Mouse (Mus musculus): Measurements from ENCODE around the gene Rpl9.

Rpl9 gene

DNA sequence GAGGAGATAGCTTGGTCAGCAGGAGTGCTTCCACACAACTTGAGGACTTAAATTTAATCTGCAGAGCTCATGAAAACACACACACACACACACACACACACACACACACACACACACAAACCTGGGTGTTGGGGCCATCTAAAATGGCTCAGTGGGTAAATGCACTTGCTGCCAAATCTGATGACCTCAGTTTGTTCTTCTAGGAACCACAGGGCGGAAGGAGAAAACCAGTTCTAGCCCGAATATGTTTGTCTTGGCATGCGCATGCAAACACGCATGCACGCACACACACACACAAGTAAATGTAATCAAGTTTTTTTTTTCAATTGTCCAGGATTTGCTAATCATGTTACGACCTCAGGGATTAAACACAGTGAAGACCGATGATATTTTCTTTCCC lies 19.7 kb downstream of the Rpl9 start:
- no peak for DNase-seq

GRCm38 (mm10) chr5:65367837-65368236 lies 23.4 kb downstream of the Rpl9 start:
- no peak for DNase-seq

GRCm38 (mm10) chr5:65357771-65358170 lies 33.5 kb downstream of the Rpl9 start:
- no peak for DNase-seq

DNA sequence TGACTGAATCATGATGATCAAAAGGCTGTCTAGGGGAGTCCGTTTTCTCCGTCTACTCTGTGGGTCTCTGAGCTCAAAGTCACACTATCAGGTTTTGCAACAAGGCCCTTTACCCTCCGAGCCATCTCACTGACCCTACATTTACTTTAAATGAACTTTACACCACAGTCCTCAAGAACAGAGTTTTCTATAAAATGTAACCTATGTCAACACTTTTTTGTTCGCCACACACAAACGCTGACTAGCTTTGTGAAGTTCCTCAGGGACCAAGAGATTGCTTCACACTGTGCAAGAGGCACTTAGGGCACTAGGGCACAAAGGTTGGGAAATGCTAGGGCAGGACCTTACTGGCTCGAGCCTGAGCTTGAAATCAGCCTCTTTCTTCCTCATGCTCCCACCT lies 34.4 kb downstream of the Rpl9 start:
- no peak for DNase-seq

- no peak for DNase-seq
Observed at GRCm38 (mm10) chr5:65354985-65355384, 36.3 kb downstream of the Rpl9 start.

- no peak for DNase-seq
Observed at GRCm38 (mm10) chr5:65354097-65354496, 37.1 kb downstream of the Rpl9 start.

GRCm38 (mm10) chr5:65350508-65350907 lies 40.7 kb downstream of the Rpl9 start:
- DNase-seq: no peak

- no peak for DNase-seq
Observed at GRCm38 (mm10) chr5:65348168-65348567, 43.1 kb downstream of the Rpl9 start, which contains the start of gene Klb. Gene Klb, plus strand, starts transcription at chr5:65348314.

- no peak for DNase-seq
Observed at GRCm38 (mm10) chr5:65340167-65340566, 51.1 kb downstream of the Rpl9 start.

GRCm38 (mm10) chr5:65338394-65338793 lies 52.9 kb downstream of the Rpl9 start:
- DNase-seq: no peak
